Mouse (Mus musculus) ES-E14 (cell line): ENCODE measurements around the gene Dpp3. TPM values are rescaled to one million over a fixed set of nuclear protein-coding genes. Genes with fewer than 3 reads are reported as not detected.

Experiments
- DNase-seq: peaks from one replicate; pipeline ENCODE4 v3.0.0-alpha.2; 2013; ENCODE audit warnings: low read depth, low spot score
- H3K27ac ChIP-seq: 2 replicates; pipeline ENCODE4 v1.5.1; 2012; ENCODE audit warnings: low read depth, mild to moderate bottlenecking, low read length, moderate library complexity, mixed read lengths; ENCODE audit not compliant: poor library complexity, insufficient read depth, severe bottlenecking
- H3K36me3 ChIP-seq: 2 replicates; pipeline ENCODE4 v1.6.1; 2012; ENCODE audit warnings: mild to moderate bottlenecking, low read length, moderate library complexity, mixed read lengths; ENCODE audit not compliant: control insufficient read depth, poor library complexity, insufficient read depth, severe bottlenecking
- H3K4me1 ChIP-seq, 2 experiments: fragments of 150-350 bp in 1 of 2; sonication (generic) in 1 of 2; 2 replicates each; pipeline ENCODE4 v1.6.1; 2012; ENCODE audit warnings: low read length in 2 of 2, mild to moderate bottlenecking in 1 of 2, mixed read lengths in 1 of 2; ENCODE audit not compliant: control insufficient read depth in 2 of 2, insufficient read depth in 2 of 2, poor library complexity in 1 of 2
- H3K4me3 ChIP-seq, 2 experiments: fragments of 150-350 bp in 1 of 2; sonication (generic) in 1 of 2; 2 replicates each; pipeline ENCODE4 v1.5.1; 2012; ENCODE audit warnings: low read length in 2 of 2, low read depth in 1 of 2, mild to moderate bottlenecking in 1 of 2, mixed read lengths in 1 of 2; ENCODE audit not compliant: insufficient read depth in 1 of 2, poor library complexity in 1 of 2, severe bottlenecking in 1 of 2
- H3K9ac ChIP-seq: 2 replicates; pipeline ENCODE4 v1.6.1; 2012; ENCODE audit warnings: low read depth, mild to moderate bottlenecking, low read length, mixed read lengths; ENCODE audit not compliant: poor library complexity, insufficient read depth, severe bottlenecking
- H3K9me3 ChIP-seq: fragments of 150-350 bp; sonication (generic); 2 replicates; pipeline ENCODE4 v1.6.1; 2012; ENCODE audit warnings: low read depth, mild to moderate bottlenecking, low read length; ENCODE audit not compliant: control insufficient read depth, insufficient read depth
- CHD2 ChIP-seq: IDR thresholded peaks from 2 replicates; pipeline ENCODE4 v1.6.1; 2014; ENCODE audit warnings: mild to moderate bottlenecking, low read depth, low read length, inconsistent platforms
- HCFC1 ChIP-seq: IDR thresholded peaks from 2 replicates; pipeline ENCODE4 v1.6.1; 2012; ENCODE audit warnings: low read length, inconsistent platforms, borderline replicate concordance; ENCODE audit not compliant: insufficient read depth
- MAFK ChIP-seq: IDR thresholded peaks from 2 replicates; pipeline ENCODE4 v1.6.1; 2014; ENCODE audit warnings: mild to moderate bottlenecking, low read depth, low read length, inconsistent platforms; ENCODE audit not compliant: insufficient read depth
- ZC3H11A ChIP-seq: IDR thresholded peaks from 2 replicates; pipeline ENCODE4 v1.6.1; 2012; ENCODE audit warnings: low read depth, mild to moderate bottlenecking, inconsistent platforms, low read length, borderline replicate concordance
- ZNF384 ChIP-seq: IDR thresholded peaks from 2 replicates; pipeline ENCODE4 v1.6.1; 2012; ENCODE audit warnings: low read depth, low read length, inconsistent platforms
- in situ Hi-C, 2 experiments: fragments of 600-800 bp; cut with MboI; formaldehyde crosslinking; loops; one replicate each; pipeline ENCODE4 v1.15.1; 2025; ENCODE audit warnings: low sequenced_read_pairs in 2 of 2, inconsistent platforms in 1 of 2; ENCODE audit not compliant: unreplicated experiment in 2 of 2
- total RNA-seq: library from RNA; depleted of rRNA; stranded (reverse); fragments of 300-350 nt; gene quantifications from 2 replicates; pipeline ENCODE4 v1.2.3, GENCODE M21; 2012

Gene Dpp3
- total RNA-seq, 1 experiment: 126 TPM

DNA sequence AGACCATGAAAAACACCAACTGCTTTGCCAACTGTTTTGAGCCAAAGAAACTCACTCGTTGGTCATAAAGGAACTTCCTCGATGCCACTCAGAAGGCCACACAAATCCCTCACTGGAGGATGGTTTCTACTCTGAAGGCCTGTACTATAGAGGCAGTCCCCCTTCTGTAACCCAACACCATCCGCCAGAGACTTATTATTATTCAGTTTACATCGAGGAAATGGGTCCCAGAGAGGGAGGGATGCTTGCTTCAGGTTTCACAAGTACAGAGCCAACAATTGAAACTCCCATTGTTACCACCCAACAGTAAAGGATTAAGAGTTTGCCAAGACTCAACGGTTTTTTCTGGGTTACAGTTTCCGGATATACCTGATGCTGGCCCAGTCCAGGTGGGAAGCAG, 17.5 kb upstream of the Dpp3 start:
- TF ChIP-seq MAFK: no peak
- TF ChIP-seq ZNF384: no peak
- no peak for TF ChIP-seq HCFC1
- TF ChIP-seq CHD2: no peak
- no peak for TF ChIP-seq ZC3H11A
- Histone ChIP-seq H3K27ac (0 out of 2 replicates have a peak overlapping the region, but pooled peaks have one; percentile 56), H3K9ac (no peak overlapping the region), H3K36me3 (no peaks in the 10 kb centered on the region), H3K4me1 (peaks cover 7 to 19% of the 10 kb centered on the region in 2 experiments; a peak in 3 of 4 replicates), H3K9me3 (no peaks in the 10 kb centered on the region), H3K4me3 (peak overlapping the region in 1 of 2 experiments; percentile 36; a peak in 1 of 4 replicates)
- in situ Hi-C loops: no loop called here
- no peak for DNase-seq

DNA sequence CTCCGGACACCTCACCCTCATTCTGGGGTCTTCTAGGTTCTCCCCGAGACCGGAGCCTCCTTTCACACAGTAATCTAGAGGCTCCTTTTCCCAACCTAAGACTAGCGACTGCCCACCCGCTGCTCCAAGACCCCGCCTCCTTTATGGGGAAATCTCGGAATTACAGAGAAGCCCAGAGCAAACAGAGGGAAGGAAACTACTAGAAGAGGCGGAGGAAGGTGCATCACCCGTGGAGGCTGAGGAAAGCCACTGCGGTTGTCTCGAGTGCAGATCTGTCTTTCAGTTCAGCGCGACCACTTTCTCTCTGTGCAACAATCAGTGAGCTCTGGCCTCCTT, 15.1 kb upstream of the Dpp3 start:
- H3K27ac ChIP-seq: no peak overlapping the region
- H3K9ac ChIP-seq: peak overlapping the region; percentile 30; the same call in 1 of the 2 replicates
- no peaks in the 10 kb centered on the region for H3K9me3 ChIP-seq
- peak overlapping the region; percentile 88 to 93 for H3K4me3 ChIP-seq
- H3K4me1 ChIP-seq: peaks cover 7 to 19% of the 10 kb centered on the region in 2 experiments; a peak in 3 of 4 replicates
- in situ Hi-C loops: no loop called here
- TF ChIP-seq ZNF384 (no peak), HCFC1 (no peak), ZC3H11A (no peak), CHD2 (no peak), MAFK (no peak)
- no peak for DNase-seq
- H3K36me3 ChIP-seq: no peaks in the 10 kb centered on the region

DNA sequence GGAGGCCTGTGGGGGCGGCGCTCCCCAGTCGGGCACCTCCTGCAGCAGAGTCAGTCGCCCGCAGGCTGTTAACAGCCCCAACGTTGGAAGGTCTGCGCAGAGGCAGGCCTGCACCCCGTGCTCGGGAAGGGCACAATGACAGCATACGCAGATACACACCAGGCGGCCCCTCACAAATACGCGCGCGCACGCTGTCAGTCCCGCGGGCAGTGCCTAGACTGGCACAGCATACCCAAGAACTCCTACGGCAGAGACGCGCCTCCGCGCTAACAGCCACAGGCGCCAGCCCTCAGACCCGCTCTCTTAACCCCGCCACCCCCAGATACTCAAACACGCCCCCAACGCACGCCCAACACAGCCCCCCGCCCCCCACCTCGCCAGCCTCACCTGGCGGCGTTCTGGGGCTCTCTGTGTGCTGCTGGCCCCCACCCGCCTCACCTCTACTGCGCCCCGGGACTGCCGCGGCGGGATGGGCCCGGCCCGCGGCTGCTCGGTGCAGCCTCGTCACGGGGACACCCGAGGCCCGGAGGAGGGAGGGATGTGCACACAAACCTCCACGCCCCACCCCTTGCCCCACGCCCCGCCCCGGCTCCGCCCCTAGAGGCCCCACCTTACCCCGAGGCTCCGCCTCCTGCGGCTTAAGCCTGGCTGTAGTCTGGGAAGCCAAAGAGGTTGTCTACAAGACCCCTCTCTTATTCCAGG, 14.6 kb upstream of the Dpp3 start, which contains the start of gene Peli3:
Peli3 (minus strand) TSS at position 577 of the 702 bp plus-strand sequence.
- no peak within 1 kb of the TSS for H3K27ac ChIP-seq
- in situ Hi-C loops: no loop called here

DNA sequence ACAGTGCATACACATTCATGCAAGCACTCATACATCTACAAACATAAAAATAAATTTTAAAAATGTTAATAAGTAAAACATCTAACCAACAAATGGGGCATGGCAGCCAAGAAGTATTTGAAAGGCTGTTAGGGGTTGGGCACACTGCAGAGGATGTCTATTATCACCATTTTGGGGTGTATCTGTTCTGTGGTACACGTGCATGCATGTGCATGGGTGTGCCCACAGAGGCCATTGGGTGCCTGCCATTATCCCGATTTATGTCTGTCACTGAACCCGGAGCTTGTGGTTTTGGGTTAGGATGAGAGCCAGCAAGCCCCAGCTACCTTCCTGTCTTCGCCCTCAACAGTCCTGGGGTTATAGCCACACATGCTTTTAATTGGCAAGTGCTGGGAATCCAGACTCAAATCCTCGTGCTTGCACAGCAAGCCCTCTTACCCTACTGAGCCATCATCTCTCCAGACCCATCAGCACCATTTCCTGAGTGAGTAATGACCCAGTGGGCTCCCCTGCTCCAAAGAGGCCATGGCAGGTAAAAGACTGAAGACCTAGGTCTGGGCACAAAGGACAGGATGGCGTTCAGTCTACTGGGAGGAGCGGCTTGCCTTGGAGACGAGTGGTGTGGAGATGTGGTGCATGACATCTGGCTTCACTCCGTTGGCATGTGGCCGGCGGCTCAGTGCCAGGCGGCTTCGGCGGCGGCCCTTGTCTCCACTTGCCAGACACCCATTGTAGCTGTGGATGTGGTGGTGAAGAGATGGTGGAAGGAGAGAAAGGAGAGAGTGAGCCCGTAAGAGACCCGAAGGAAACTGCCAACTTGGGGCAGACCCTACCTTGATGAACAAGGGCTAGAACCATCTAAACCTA, 9.6 kb upstream of the Dpp3 start:
- Histone ChIP-seq H3K27ac (no peak overlapping the region; the same call in 1 of the 2 replicates), H3K4me1 (peaks cover 0 to 2% of the 10 kb centered on the region in 2 experiments; a peak in 1 of 4 replicates), H3K4me3 (no peak overlapping the region), H3K9ac (no peak overlapping the region), H3K9me3 (no peaks in the 10 kb centered on the region), H3K36me3 (no peaks in the 10 kb centered on the region)
- in situ Hi-C loops: no loop called here
- DNase-seq: no peak
- TF ChIP-seq CHD2 (no peak), ZNF384 (no peak), HCFC1 (no peak), MAFK (no peak), ZC3H11A (no peak)

More for the DNA sequence above, 14.6 kb upstream of the Dpp3 start, which contains the start of gene Peli3:
- peak within 1 kb of the TSS; percentile 88 to 93 for H3K4me3 ChIP-seq
- TF ChIP-seq ZNF384 (no peak), CHD2 (no peak), MAFK (no peak), ZC3H11A (no peak), HCFC1 (no peak)
- peaks cover 7 to 19% of the 10 kb centered on the region in 2 experiments; a peak in 3 of 4 replicates for H3K4me1 ChIP-seq
- peak; percentile 76 for DNase-seq
- H3K36me3 ChIP-seq: no peaks in the 10 kb centered on the region
- H3K9me3 ChIP-seq: no peaks in the 10 kb centered on the region
- peak within 1 kb of the TSS; percentile 66 for H3K9ac ChIP-seq
